Mouse (Mus musculus) CH12.LX (cell line): ENCODE measurements around the gene Mrs2. TPM values are rescaled to one million over a fixed set of nuclear protein-coding genes. Genes with fewer than 3 reads are reported as not detected.

Experiments
- DNase-seq: peaks from one replicate; pipeline ENCODE4 v3.0.0-alpha.2; 2013; ENCODE audit errors: extremely low read depth
- H3K27ac ChIP-seq: 2 replicates; pipeline ENCODE4 v1.5.1; 2012; ENCODE audit warnings: low read depth, mild to moderate bottlenecking, control low read depth, moderate library complexity; ENCODE audit not compliant: insufficient read depth
- H3K27me3 ChIP-seq: replicated peaks from 2 replicates; pipeline ENCODE3; 2012; ENCODE audit warnings: inconsistent platforms
- H3K36me3 ChIP-seq, 2 experiments: replicated peaks in 1 of 2; 2 replicates each; pipeline versions ENCODE3 to v1.6.1; 2012; ENCODE audit warnings: inconsistent platforms in 1 of 2, low read length in 1 of 2, mild to moderate bottlenecking in 1 of 2, mixed read lengths in 1 of 2, moderate library complexity in 1 of 2; ENCODE audit not compliant: control insufficient read depth in 1 of 2, insufficient read depth in 1 of 2
- H3K4me1 ChIP-seq, 2 experiments: 2 replicates each; pipeline ENCODE4 v1.6.1; 2012; ENCODE audit warnings: inconsistent platforms in 1 of 2, moderate library complexity in 1 of 2; ENCODE audit not compliant: insufficient read depth in 2 of 2, control insufficient read depth in 1 of 2
- H3K4me2 ChIP-seq: 2 replicates; pipeline ENCODE4 v1.6.1; 2012; ENCODE audit warnings: low read depth, mild to moderate bottlenecking, control low read depth; ENCODE audit not compliant: poor library complexity, insufficient read depth, severe bottlenecking
- H3K4me3 ChIP-seq, 3 experiments: fragments of 150-350 bp in 1 of 3; sonication (generic) in 1 of 3; replicated peaks in 1 of 3; 2 replicates each; pipeline versions ENCODE3 to v1.5.1; 2011 to 2012; ENCODE audit warnings: low read depth in 2 of 3, low read length in 2 of 3, mild to moderate bottlenecking in 2 of 3, moderate library complexity in 2 of 3, control low read depth in 1 of 3, improper control_type of control experiment in 1 of 3, inconsistent platforms in 1 of 3, mixed read lengths in 1 of 3; ENCODE audit not compliant: poor library complexity in 1 of 3
- H3K79me2 ChIP-seq: replicated peaks from 2 replicates; pipeline ENCODE4 v1.6.1; 2012; ENCODE audit warnings: mild to moderate bottlenecking, moderate library complexity; ENCODE audit not compliant: control insufficient read depth, poor library complexity, insufficient read depth, severe bottlenecking; ENCODE audit errors: extremely low read depth
- H3K9ac ChIP-seq: 2 replicates; pipeline ENCODE4 v1.6.1; 2012; ENCODE audit warnings: low read depth, mild to moderate bottlenecking, control low read depth, moderate library complexity; ENCODE audit not compliant: insufficient read depth
- H3K9me3 ChIP-seq: replicated peaks from 2 replicates; pipeline ENCODE3; 2012; ENCODE audit warnings: low read length, inconsistent platforms, mixed read lengths
- CHD2 ChIP-seq: IDR thresholded peaks from 2 replicates; pipeline ENCODE4 v1.6.1; 2011; ENCODE audit warnings: low read length, improper control_type of control experiment
- CTCF ChIP-seq, 2 experiments: IDR thresholded peaks in 1 of 2; conservative IDR thresholded peaks in 1 of 2; 2 replicates each; pipeline ENCODE4 v1.5.1; 2011 to 2012; ENCODE audit warnings: low read depth in 2 of 2, low read length in 2 of 2, improper control_type of control experiment in 1 of 2, inconsistent platforms in 1 of 2, mild to moderate bottlenecking in 1 of 2, moderate library complexity in 1 of 2
- ELF1 ChIP-seq: IDR thresholded peaks from 2 replicates; pipeline ENCODE4 v1.6.1; 2014; ENCODE audit warnings: low read depth, mild to moderate bottlenecking, inconsistent platforms, low read length, improper control_type of control experiment
- KAT2A ChIP-seq: IDR thresholded peaks from 2 replicates; pipeline ENCODE4 v1.6.1; 2012; ENCODE audit warnings: low read length, improper control_type of control experiment, inconsistent platforms; ENCODE audit not compliant: insufficient replicate concordance
- MAX ChIP-seq: IDR thresholded peaks from 2 replicates; pipeline ENCODE4 v1.6.1; 2011; ENCODE audit warnings: low read length, improper control_type of control experiment
- MEF2A ChIP-seq: IDR thresholded peaks from 2 replicates; pipeline ENCODE4 v1.6.1; 2014; ENCODE audit warnings: low read depth, mild to moderate bottlenecking, inconsistent platforms, low read length, improper control_type of control experiment, borderline replicate concordance
- POLR2A ChIP-seq: IDR thresholded peaks from 2 replicates; pipeline ENCODE4 v1.6.1; 2011; ENCODE audit warnings: low read depth, mild to moderate bottlenecking, improper control_type of control experiment, low read length
- RAD21 ChIP-seq: IDR thresholded peaks from 2 replicates; pipeline ENCODE4 v1.6.1; 2011; ENCODE audit warnings: low read depth, mild to moderate bottlenecking, low read length, improper control_type of control experiment, moderate library complexity
- SIN3A ChIP-seq: IDR thresholded peaks from 2 replicates; pipeline ENCODE4 v1.6.1; 2012; ENCODE audit warnings: low read length, improper control_type of control experiment, inconsistent platforms
- SMC3 ChIP-seq: IDR thresholded peaks from 2 replicates; pipeline ENCODE4 v1.6.1; 2011; ENCODE audit warnings: low read depth, low read length, improper control_type of control experiment
- TCF12 ChIP-seq: IDR thresholded peaks from 2 replicates; pipeline ENCODE4 v1.6.1; 2014; ENCODE audit warnings: low read depth, mild to moderate bottlenecking, inconsistent platforms, low read length, improper control_type of control experiment
- USF1 ChIP-seq: IDR thresholded peaks from 2 replicates; pipeline ENCODE4 v1.6.1; 2014; ENCODE audit warnings: low read depth, mild to moderate bottlenecking, inconsistent platforms, low read length, improper control_type of control experiment
- dilution Hi-C: fragments of 300-500 bp; cut with MboI; formaldehyde crosslinking; loops from 2 replicates; pipeline ENCODE4 v1.14.3; 2020; ENCODE audit warnings: low sequenced_read_pairs; ENCODE audit not compliant: extremely low pct_unique_long_range_greater_than_20kb, extremely low pct_ligation_motif_present
- in situ Hi-C: fragments of 300-500 bp; cut with MboI; formaldehyde crosslinking; loops from 3 replicates; pipeline ENCODE4 v1.14.3; 2019; ENCODE audit warnings: low sequenced_read_pairs, low pct_ligation_motif_present, low pct_unique_long_range_greater_than_20kb, mixed read lengths
- polyA plus RNA-seq: library from polyadenylated mRNA; unstranded; fragments of >175 nt; gene quantifications from 2 replicates; pipeline ENCODE4 v1.2.1, GENCODE M21; 2012; ENCODE audit warnings: low read depth; ENCODE audit not compliant: insufficient read length
- total RNA-seq, 2 experiments: library from RNA; depleted of rRNA; stranded (reverse); fragments of 300-350 nt in 1 of 2; fragments of >200 nt in 1 of 2; gene quantifications; 2 replicates each; pipeline ENCODE4 v1.2.3; 2012 to 2014

The Mrs2 gene
- total and polyA plus RNA-seq, 3 experiments = 12.1 to 29.5 (median 12.6) TPM

- no peak overlapping the region for H3K27ac ChIP-seq
- DNase-seq = peak; percentile 65
- H3K27me3 ChIP-seq = peaks cover 13% of the 10 kb centered on the region
- H3K4me1 ChIP-seq = peaks cover 3 to 10% of the 10 kb centered on the region in 2 experiments; a peak in 2 of 4 replicates
- H3K4me2 ChIP-seq = peak overlapping the region; percentile 76
- no peaks in the 10 kb centered on the region for H3K9me3 ChIP-seq
- peak; percentile 45 for TF ChIP-seq SMC3
- TF ChIP-seq POLR2A = no peak
- TF ChIP-seq CTCF (conservative IDR thresholded peaks at IDR 0.05 in 1 of 2, IDR thresholded peaks at IDR 0.05 in 1 of 2; ENCODE audit: low read depth in 2 of 2, low read length in 2 of 2) = peak; percentile 76 to 93
- peak; percentile 69 for TF ChIP-seq RAD21
- dilution Hi-C loops (no loop called here), in situ Hi-C loops (loop anchor here (5.0 kb wide), 1 partner anchor 44 kb away; no protein-coding TSS in a partner anchor)
- no peak overlapping the region for H3K4me3 ChIP-seq
- no peaks in the 10 kb centered on the region; the same call in 1 of the 2 replicates for H3K79me2 ChIP-seq
- no peaks in the 10 kb centered on the region for H3K36me3 ChIP-seq
- H3K9ac ChIP-seq = peak overlapping the region; percentile 36; the same call in 1 of the 2 replicates
Measured at GRCm38 (mm10) chr13:24938683-24939082, 81.5 kb downstream of the Mrs2 start.

GRCm38 (mm10) chr13:24937839-24938166 lies 82.4 kb downstream of the Mrs2 start:
- Histone ChIP-seq H3K27me3 (peaks cover 13% of the 10 kb centered on the region), H3K9me3 (no peaks in the 10 kb centered on the region), H3K9ac (peak overlapping the region; percentile 82; the same call in 1 of the 2 replicates)
- TF ChIP-seq MEF2A (no peak), ELF1 (no peak), SIN3A (no peak), MAX (no peak), USF1 (no peak), TCF12 (no peak), CHD2 (no peak), KAT2A (no peak)
- TF ChIP-seq, all 38 proteins: peak for 0
- Histone ChIP-seq H3K4me3 (peak overlapping the region; percentile 50 to 90 (median 61)), H3K4me1 (peaks cover 3 to 10% of the 10 kb centered on the region in 2 experiments; a peak in 2 of 4 replicates), H3K36me3 (no peaks in the 10 kb centered on the region), H3K27ac (no peak overlapping the region), H3K4me2 (peak overlapping the region; percentile 80), H3K79me2 (no peaks in the 10 kb centered on the region; the same call in 1 of the 2 replicates)
- no peak for DNase-seq
- in situ Hi-C loops (loop anchor here (5.0 kb wide), 1 partner anchor 44 kb away; no protein-coding TSS in a partner anchor), dilution Hi-C loops (no loop called here)

Other genes starting within 250 kb of the Mrs2 start
- 21.8 and 28.3 TPM in 2 replicates for gene BC005537, start 218.7 kb downstream of the Mrs2 start, total RNA-seq (2012; rRNA removed)
- gene BC005537, start 218.7 kb downstream of the Mrs2 start, total RNA-seq (2014; rRNA removed) = 37.0 and 39.0 TPM in 2 replicates
- gene BC005537, start 218.7 kb downstream of the Mrs2 start, polyA plus RNA-seq = 47.5 and 47.7 TPM in 2 replicates
- 46.0 and 50.5 TPM in 2 replicates for gene Acot13, start 188.8 kb downstream of the Mrs2 start, total RNA-seq (2012; rRNA removed)
- gene Acot13, start 188.8 kb downstream of the Mrs2 start, total RNA-seq (2014; rRNA removed) = 36.0 and 37.1 TPM in 2 replicates
- gene Acot13, start 188.8 kb downstream of the Mrs2 start, polyA plus RNA-seq = 45.5 and 46.7 TPM in 2 replicates
- gene Tdp2, start 188.7 kb downstream of the Mrs2 start, total RNA-seq (2012; rRNA removed) = 37.4 and 38.0 TPM in 2 replicates
- 96.6 and 116 TPM in 2 replicates for gene Tdp2, start 188.7 kb downstream of the Mrs2 start, total RNA-seq (2014; rRNA removed)
- 44.5 and 54.5 TPM in 2 replicates for gene Tdp2, start 188.7 kb downstream of the Mrs2 start, polyA plus RNA-seq
- 0.08 and 0.25 TPM in 2 replicates for gene D130043K22Rik, start 175.2 kb downstream of the Mrs2 start, total RNA-seq (2012; rRNA removed)
- gene D130043K22Rik, start 175.2 kb downstream of the Mrs2 start, total RNA-seq (2014; rRNA removed) = 0.05 and 0.08 TPM in 2 replicates
- 0.04 and 0.16 TPM in 2 replicates for gene D130043K22Rik, start 175.2 kb downstream of the Mrs2 start, polyA plus RNA-seq
- gene Aldh5a1, start 82.7 kb downstream of the Mrs2 start, total RNA-seq (2012; rRNA removed) = 1.6 and 2.4 TPM in 2 replicates
- gene Aldh5a1, start 82.7 kb downstream of the Mrs2 start, total RNA-seq (2014; rRNA removed) = 0.36 and 0.50 TPM in 2 replicates
- 0.93 and 1.3 TPM in 2 replicates for gene Aldh5a1, start 82.7 kb downstream of the Mrs2 start, polyA plus RNA-seq
- gene Gpld1, start 77.2 kb downstream of the Mrs2 start, total RNA-seq (2012; rRNA removed) = 1.0 and 1.4 TPM in 2 replicates
- 0.30 and 0.34 TPM in 2 replicates for gene Gpld1, start 77.2 kb downstream of the Mrs2 start, total RNA-seq (2014; rRNA removed)
- gene Gpld1, start 77.2 kb downstream of the Mrs2 start, polyA plus RNA-seq = 0.23 and 0.57 TPM in 2 replicates
- gene Dcdc2a, start 35.6 kb upstream of the Mrs2 start, total RNA-seq (2012; rRNA removed) = not detected in 2 replicates
- gene Dcdc2a, start 35.6 kb upstream of the Mrs2 start, total RNA-seq (2014; rRNA removed) = not detected in 2 replicates
- not detected in 2 replicates for gene Dcdc2a, start 35.6 kb upstream of the Mrs2 start, polyA plus RNA-seq